Mouse (Mus musculus) kidney, postnatal 0 days (tissue): ENCODE measurements around the gene Pgrmc2. TPM values are rescaled to one million over a fixed set of nuclear protein-coding genes. Genes with fewer than 3 reads are reported as not detected.

Experiments
- ATAC-seq: fragments of 200-750 bp; cut with Nextera tagmentation; replicated peaks from 2 replicates; pipeline ENCODE4 v1.8.0; 2017; ENCODE audit warnings: low read depth, moderate number of reproducible peaks, moderate TSS enrichment, moderate library complexity; ENCODE audit not compliant: low FRiP score
- DNase-seq: peaks from one replicate; pipeline ENCODE4 v3.0.0-alpha.2; 2016; ENCODE audit warnings: low spot score
- H3K27ac ChIP-seq: fragments of 300-500 bp; sonication (generic); 2 replicates; pipeline ENCODE4 v1.5.1; 2014; ENCODE audit warnings: mild to moderate bottlenecking
- H3K27me3 ChIP-seq: fragments of 300-500 bp; sonication (generic); 2 replicates; pipeline ENCODE4 v1.6.1; 2014; ENCODE audit warnings: low read length, mixed read lengths; ENCODE audit not compliant: insufficient read depth
- H3K36me3 ChIP-seq: fragments of 300-500 bp; sonication (generic); 2 replicates; pipeline ENCODE4 v1.6.1; 2014; ENCODE audit warnings: low read length, mixed read lengths; ENCODE audit not compliant: insufficient read depth
- H3K4me1 ChIP-seq: fragments of 300-500 bp; sonication (generic); replicated peaks from 2 replicates; pipeline ENCODE4 v1.6.1; 2014; ENCODE audit warnings: antibody characterized with exemption, low read length, mixed read lengths; ENCODE audit not compliant: insufficient read depth
- H3K4me2 ChIP-seq: fragments of 300-500 bp; sonication (generic); 2 replicates; pipeline ENCODE4 v1.6.1; 2014; ENCODE audit warnings: mild to moderate bottlenecking, low read length, moderate library complexity, mixed read lengths
- H3K4me3 ChIP-seq: fragments of 300-500 bp; sonication (generic); replicated peaks from 2 replicates; pipeline ENCODE4 v1.5.1; 2014; ENCODE audit warnings: low read depth, low read length
- H3K9ac ChIP-seq: fragments of 300-500 bp; sonication (generic); 2 replicates; pipeline ENCODE4 v1.6.1; 2014; ENCODE audit warnings: low read depth, low read length
- H3K9me3 ChIP-seq: fragments of 300-500 bp; sonication (generic); replicated peaks from 2 replicates; pipeline ENCODE4 v1.6.1; 2016; ENCODE audit warnings: low read length, inconsistent platforms, mixed read lengths
- CTCF ChIP-seq: IDR thresholded peaks from 2 replicates; pipeline ENCODE4 v1.5.1; 2016; ENCODE audit warnings: antibody characterized with exemption, low read depth, mild to moderate bottlenecking, moderate library complexity
- WGBS: fragments of 180-500 bp; shearing (Covaris S2); extraction: QIAGEN DNeasy Blood & Tissue Kit; methylation state at CpG from one replicate; pipeline ENCODE4 v1.1.7; 2014; 5-methylcytosine and 5-hydroxymethylcytosine counted together
- polyA plus RNA-seq: library from polyadenylated mRNA; unstranded; fragments of >200 nt; fragmentation: Nextera tagmentation; extraction: Ambion mirVana; gene quantifications from 2 replicates; pipeline ENCODE4 v1.2.1, GENCODE M21; 2015

Pgrmc2 gene
- polyA plus RNA-seq, 1 experiment from 2014 or later: 36.0 TPM

GRCm38 (mm10) chr3:41020687-41021086 is 62.2 kb downstream of the Pgrmc2 start:
- Histone ChIP-seq H3K27me3 (no peaks in the 10 kb centered on the region), H3K4me2 (no peak overlapping the region), H3K4me3 (no peak overlapping the region), H3K9me3 (no peaks in the 10 kb centered on the region), H3K4me1 (no peaks in the 10 kb centered on the region), H3K9ac (no peak overlapping the region), H3K36me3 (no peaks in the 10 kb centered on the region), H3K27ac (no peak overlapping the region)
- DNase-seq: no peak
- no peak for ATAC-seq
- no peak for TF ChIP-seq CTCF
- 93% methylated on average over 7 of the region's 7 CpGs for WGBS

DNA sequence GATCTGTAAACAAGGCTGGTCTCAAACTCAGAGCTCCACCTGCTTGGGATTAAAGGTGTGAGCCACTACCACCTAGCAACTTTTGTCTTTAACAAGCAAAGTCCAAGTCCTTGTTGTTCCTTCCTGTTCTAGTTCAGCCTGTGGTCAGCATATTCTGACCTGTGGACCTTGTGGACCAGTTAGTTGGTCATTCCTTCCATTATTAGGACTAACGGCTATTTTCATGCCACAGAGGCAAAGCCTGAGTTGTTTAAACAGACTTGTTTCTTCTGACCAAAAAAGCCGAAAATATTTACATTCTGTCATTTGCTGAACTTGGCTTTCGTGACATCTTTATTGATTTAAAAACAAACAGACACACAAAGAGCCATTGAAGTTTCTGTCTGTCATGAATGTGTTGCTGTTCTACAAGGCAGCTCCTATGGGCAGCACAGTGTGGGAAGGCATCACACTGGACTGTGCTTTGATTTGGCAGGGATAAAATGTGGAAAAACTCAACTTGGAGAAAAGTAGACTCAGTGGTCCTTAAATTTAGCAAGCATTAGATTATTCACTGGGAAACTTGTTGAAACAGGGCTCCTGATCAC is 64.7 kb downstream of the Pgrmc2 start:
- DNase-seq: no peak
- Histone ChIP-seq H3K9ac (no peak overlapping the region), H3K27me3 (no peaks in the 10 kb centered on the region), H3K36me3 (no peaks in the 10 kb centered on the region), H3K4me1 (no peaks in the 10 kb centered on the region), H3K4me2 (no peak overlapping the region), H3K4me3 (no peak overlapping the region), H3K9me3 (no peaks in the 10 kb centered on the region), H3K27ac (no peak overlapping the region)
- no peak for ATAC-seq
- TF ChIP-seq CTCF: no peak
- 62% methylated on average over 3 of the region's 3 CpGs for WGBS

Other genes with a start within 250 kb of the Pgrmc2 start
- gene Mfsd8, start 236.2 kb downstream of the Pgrmc2 start, polyA plus RNA-seq: 7.2 and 7.6 TPM in 2 replicates
- gene Abhd18, start 236.1 kb downstream of the Pgrmc2 start, polyA plus RNA-seq: 6.4 and 7.1 TPM in 2 replicates
- 0.09 TPM in 1 of 2 replicates, not detected in the other for gene 1700034I23Rik, start 180.5 kb downstream of the Pgrmc2 start, polyA plus RNA-seq
- gene Larp1b, start 133.2 kb downstream of the Pgrmc2 start, polyA plus RNA-seq: 25.6 and 26.3 TPM in 2 replicates